Mouse (Mus musculus) embryo, embryonic 11.5 days (tissue): ENCODE results near the gene Gm7579.
"Not testable (repeated sequence)": the region's sequence is repeated elsewhere in the genome, so short reads cannot be mapped to it uniquely, and the experiment has no call there.

Experiments used
- DNase-seq: peaks from one replicate; pipeline ENCODE4 v3.0.0-alpha.2; 2012; ENCODE audit warnings: low read depth, low spot score

Gm7579 gene

GRCm38 (mm10) chr7:142211559-142211958, at the start of gene Gm7579:
Gene Gm7579, plus strand, starts transcription at chr7:142211859.
- no peak for DNase-seq

DNA sequence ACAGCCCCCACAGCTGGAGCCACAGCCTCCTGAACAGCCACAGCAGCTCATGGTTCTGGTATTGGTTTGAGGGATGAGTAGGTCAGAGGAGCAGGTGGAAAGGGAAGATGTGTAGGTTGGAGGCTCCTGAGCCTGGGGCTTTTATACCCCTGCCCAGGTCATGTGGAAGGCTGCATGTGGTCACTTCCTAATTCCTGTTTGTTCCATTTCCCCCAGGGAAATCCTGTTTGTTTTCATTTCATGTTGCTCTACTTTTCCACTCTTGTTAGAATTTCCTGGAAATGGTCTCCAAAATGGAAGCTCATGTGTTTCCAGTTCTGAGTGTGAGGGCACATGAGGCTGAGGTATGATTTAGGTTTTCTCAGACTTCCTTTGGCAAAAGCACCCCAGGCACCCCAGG, 46.0 kb upstream of the Gm7579 start, which contains the start of gene Gm4553:
TSS of gene Gm4553 (minus strand) at position 101 of the 400 bp plus-strand sequence.
- not testable (repeated sequence) for DNase-seq

DNA sequence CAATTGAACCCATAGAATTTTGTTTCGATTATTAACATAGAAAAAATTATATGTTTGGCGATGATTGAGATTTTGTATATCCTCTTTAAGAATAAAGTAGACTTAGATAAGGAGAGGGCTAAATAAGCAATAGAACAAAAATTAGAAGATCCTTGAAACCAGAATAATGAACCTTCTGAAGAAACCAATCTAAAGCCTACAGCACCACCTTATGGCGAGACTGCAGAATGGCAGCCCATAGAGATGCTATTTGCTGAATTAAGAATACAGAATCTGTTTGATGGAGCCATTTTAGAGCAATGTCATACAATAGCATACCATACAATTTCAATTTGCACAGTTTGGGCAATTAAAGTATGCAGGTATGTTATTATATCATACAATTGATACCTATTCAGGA, 41.8 kb upstream of the Gm7579 start:
- DNase-seq: no peak

DNA sequence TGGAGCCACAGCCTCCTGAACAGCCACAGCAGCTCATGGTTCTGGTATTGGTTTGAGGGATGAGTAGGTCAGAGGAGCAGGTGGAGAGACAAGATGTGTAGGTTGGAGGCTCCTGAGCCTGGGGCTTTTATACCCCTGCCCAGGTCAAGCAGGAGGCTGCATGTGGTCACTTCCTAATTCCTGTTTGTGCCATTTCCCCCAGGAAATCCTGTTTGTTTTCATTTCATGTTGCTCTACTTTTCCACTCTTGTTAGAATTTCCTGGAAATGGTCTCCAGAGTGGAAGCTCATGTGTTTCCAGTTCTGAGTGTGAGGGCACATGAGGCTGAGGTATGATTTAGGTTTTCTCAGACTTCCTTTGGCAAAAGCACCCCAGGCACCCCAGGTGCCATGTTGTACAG, 35.8 kb upstream of the Gm7579 start, which contains the start of gene Krtap5-2:
TSS of gene Krtap5-2 (minus strand) at position 101 of the 400 bp plus-strand sequence.
- DNase-seq: not testable (repeated sequence)

DNA sequence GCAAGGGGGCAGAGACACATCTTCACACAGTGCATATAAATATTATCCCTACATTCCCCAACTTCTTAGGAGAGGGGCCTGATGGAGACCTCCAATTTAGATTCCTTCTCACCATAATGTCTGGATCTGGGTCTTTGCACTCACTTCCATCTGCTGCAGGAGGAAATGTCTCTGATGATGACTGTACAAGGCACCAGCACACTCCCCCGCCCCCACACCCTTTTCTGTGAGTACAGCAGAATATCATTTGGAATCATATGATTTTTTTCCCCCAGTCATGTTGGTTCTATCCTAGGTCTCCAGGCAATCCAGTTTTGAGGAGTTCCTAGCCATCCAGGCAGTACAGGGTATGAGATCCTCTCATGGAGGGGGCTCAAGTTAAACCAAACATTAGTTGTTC, 33.0 kb upstream of the Gm7579 start:
- no peak for DNase-seq

- DNase-seq: no peak
These were observed 30.6 kb upstream of the Gm7579 start for GRCm38 (mm10) chr7:142181021-142181420.

DNA sequence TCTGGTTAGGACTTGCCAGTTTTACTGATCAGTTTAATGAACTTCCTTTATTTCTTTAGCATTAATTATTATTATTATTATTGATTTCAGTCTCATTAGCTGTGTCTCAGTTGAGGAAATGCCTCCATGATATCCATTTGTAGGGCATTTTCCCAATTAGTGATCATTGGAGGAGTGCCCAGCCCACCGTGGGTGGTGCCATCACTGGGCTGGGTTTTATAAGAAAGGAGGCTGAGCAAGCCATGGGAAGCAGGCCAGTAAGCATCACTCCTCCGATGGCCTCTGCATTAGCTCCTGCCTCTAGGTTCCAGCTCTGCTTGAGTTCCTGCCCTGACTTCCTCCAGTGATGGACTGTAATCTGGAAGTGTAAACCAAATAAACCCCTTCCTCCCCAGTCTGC, 23.5 kb upstream of the Gm7579 start:
- no peak for DNase-seq

DNA sequence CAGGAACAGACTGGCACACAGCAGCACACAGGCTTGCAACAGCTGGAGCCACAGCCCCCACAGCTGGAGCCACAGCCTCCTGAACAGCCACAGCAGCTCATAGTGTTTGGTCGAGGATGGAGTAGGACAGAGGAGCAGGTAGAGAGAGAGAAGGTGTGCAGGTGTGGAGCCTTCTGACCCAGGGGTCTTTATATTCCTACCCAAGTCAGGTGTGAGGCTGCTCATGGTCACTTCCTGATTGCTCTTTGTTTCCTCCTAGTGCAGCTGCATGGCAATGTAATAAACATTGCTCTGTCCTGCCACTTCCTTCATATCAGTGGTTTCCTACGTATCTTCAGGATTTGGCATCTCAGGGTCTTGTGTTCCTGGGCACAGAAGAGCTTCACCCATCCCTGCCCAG, 21.4 kb upstream of the Gm7579 start, which contains the start of gene Gm10153:
TSS of gene Gm10153 (minus strand) at position 101 of the 400 bp plus-strand sequence.
- DNase-seq: no peak

DNA sequence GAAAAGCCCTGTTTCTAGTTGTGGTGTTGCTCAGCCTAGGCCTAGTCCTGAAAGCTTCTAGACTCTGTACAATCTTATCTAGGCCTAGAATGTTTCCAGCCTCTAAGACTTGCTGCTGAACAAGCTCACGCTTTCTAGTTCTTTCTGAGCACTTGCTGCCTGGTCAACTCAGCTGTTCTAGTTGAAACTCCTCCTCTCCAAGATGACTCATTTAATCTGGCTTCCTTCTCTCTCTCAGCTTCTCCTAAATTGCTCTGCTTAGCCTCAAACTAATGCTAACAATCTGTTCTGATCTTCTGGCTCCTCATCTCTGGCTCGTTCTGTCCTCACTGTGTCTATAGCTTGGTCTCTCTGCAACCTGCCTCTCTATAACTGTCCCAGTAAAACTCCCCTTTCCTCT, 12.9 kb upstream of the Gm7579 start:
- DNase-seq: no peak

DNA sequence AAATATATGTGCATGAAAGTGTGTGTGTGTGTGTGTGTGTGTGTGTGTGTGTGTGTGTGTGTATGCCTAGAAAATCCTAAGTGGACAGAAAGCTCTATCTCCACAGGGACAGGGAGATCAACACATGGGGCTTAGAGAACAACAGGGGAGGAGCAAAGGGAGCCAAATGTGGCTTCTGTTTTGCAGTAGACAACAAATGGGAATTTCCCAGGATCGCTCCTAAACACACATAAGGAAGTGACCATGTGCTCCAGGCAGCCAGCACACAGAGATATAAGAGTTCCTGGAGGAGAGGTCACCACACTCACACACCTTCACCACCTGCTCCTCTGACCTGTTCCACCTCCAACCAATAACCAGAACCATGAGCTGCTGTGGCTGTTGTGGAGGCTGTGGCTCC, 10.6 kb upstream of the Gm7579 start, which contains the start of gene Krtap5-3:
TSS of gene Krtap5-3 (plus strand) at position 301 of the 400 bp plus-strand sequence.
- DNase-seq: no peak

- no peak for DNase-seq
These were observed 6.2 kb upstream of the Gm7579 start for GRCm38 (mm10) chr7:142205488-142205887.

GRCm38 (mm10) chr7:142206891-142207290, 4.8 kb upstream of the Gm7579 start:
- not testable (repeated sequence) for DNase-seq

DNA sequence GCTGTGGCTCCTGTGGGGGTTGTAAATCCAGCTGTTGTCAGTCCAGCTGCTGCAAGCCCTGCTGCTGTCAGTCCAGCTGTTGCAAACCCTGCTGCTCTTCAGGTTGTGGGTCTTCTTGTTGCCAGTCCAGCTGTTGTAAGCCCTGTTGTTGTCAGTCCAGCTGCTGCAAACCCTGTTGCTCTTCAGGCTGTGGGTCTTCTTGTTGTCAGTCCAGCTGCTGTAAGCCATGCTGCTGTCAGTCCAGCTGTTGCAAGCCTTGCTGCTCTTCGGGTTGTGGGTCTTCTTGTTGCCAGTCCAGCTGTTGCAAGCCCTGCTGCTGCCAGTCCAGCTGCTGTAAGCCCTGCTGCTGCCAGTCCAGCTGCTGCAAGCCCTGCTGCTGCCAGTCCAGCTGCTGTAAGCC, 477 bp downstream of the Gm7579 start:
- not testable (repeated sequence) for DNase-seq

- no peak for DNase-seq
These were observed 12.9 kb downstream of the Gm7579 start for GRCm38 (mm10) chr7:142224518-142224917.

- DNase-seq: not testable (repeated sequence)
These were observed 18.2 kb downstream of the Gm7579 start, which contains the start of gene Krtap5-5 for GRCm38 (mm10) chr7:142229871-142230270. Gene Krtap5-5, minus strand, starts transcription at chr7:142229971.

- no peak for DNase-seq
These were observed 19.9 kb downstream of the Gm7579 start for GRCm38 (mm10) chr7:142231540-142231939.

DNA sequence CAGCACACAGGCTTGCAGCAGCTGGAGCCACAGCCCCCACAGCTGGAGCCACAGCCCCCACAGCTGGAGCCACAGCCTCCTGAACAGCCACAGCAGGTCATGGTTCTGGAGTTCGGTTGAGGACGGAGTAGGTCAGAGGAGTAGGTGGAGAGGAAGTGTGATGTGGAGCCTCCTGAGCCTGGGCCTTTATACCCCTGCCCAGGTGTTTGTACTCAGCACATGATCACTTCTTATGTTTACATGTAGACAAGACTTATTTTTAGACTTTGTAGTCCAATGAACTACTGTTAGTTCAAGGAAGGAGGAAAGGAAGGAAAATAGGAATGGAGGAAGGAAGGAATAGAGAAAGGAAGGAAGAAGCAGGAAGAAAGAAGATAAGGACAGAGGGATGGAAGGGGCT, 29.3 kb downstream of the Gm7579 start, which contains the start of gene Gm40460:
TSS of gene Gm40460 (minus strand) at position 101 of the 400 bp plus-strand sequence.
- DNase-seq: no peak

DNA sequence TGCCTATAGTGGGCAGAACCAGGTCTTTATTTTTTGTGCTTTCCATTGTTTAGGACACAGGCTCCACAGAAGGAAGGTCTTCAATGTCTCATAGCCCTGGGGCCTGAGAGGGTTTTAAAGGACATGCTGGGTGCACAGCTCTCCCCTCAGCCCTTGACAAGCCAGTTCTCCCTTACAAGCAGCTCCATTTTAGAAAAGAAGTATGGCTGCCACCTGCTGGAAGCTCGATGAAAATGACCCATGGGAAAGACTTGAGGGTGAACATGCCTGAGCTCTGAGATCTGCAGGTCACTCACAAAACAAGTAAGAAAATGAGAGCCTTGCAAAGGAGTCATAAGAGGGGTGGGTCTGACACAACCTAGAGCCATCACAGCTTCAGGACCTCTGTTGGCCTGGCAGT, 38.2 kb downstream of the Gm7579 start:
- peak; percentile 13 for DNase-seq

- DNase-seq: peak; percentile 20
These were observed 43.9 kb downstream of the Gm7579 start for GRCm38 (mm10) chr7:142255517-142255916.

DNA sequence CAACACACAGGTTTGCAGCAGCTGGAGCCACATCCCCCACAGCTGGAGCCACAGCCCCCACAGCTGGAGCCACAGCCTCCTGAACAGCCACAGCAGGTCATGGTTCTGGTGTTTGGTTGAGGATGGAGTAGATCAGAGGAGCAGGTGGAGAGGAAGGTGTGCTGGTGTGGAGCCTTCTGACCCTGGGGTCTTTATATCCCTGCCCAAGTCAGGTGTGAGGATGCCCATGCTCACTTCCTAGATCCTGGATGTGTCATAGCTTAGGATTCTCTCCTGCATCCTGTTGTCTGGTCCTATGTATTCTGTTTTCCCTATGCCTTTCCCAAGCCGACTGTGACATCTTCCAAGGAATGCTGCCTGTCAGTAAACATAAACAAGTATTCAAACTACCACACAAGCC, 46.6 kb downstream of the Gm7579 start, which contains the start of gene Gm2431:
TSS of gene Gm2431 (minus strand) at position 101 of the 400 bp plus-strand sequence.
- DNase-seq: not testable (repeated sequence)
